Mouse (Mus musculus): Measurements from ENCODE around the gene Kdm4d.

GRCm38 (mm10) chr9:14520971-14521670 is 20.8 kb upstream of the Kdm4d start:
- TF ChIP-seq CTCF (IDR thresholded peaks at IDR 0.05; ENCODE audit: low read depth, low read length): no peak
- no peak for TF ChIP-seq POLR2A (IDR thresholded peaks at IDR 0.05; ENCODE audit: borderline replicate concordance, low read depth, low read length)
